Mouse (Mus musculus) MEL (cell line): Measurements from ENCODE around the gene Nudt17. TPM values are rescaled to one million over a fixed set of nuclear protein-coding genes. Genes with fewer than 3 reads are reported as not detected.
"Not testable (repeated sequence)": the region's sequence is repeated elsewhere in the genome, so short reads cannot be mapped to it uniquely, and the experiment has no call there.

Experiments used
- DNase-seq: peaks from one replicate; pipeline ENCODE4 v3.0.0; 2011; ENCODE audit warnings: low read depth, low spot score
- H3K27ac ChIP-seq: 2 replicates; pipeline ENCODE4 v1.5.1; 2012; ENCODE audit warnings: low read depth, mild to moderate bottlenecking, control low read depth, low read length, moderate library complexity; ENCODE audit not compliant: control insufficient read depth
- H3K27me3 ChIP-seq, 2 experiments: fragments of 150-350 bp in 1 of 2; sonication (generic) in 1 of 2; 2 replicates each; pipeline ENCODE4 v1.6.1; 2012; ENCODE audit warnings: low read length in 2 of 2, mild to moderate bottlenecking in 2 of 2, improper control_type of control experiment in 1 of 2, moderate library complexity in 1 of 2; ENCODE audit not compliant: insufficient read depth in 2 of 2, control insufficient read depth in 1 of 2
- H3K36me3 ChIP-seq, 2 experiments: 2 replicates each; pipeline ENCODE4 v1.6.1; 2012 to 2014; ENCODE audit warnings: low read length in 2 of 2, improper control_type of control experiment in 1 of 2, inconsistent platforms in 1 of 2, mild to moderate bottlenecking in 1 of 2; ENCODE audit not compliant: insufficient read depth in 2 of 2, control insufficient read depth in 1 of 2
- H3K4me1 ChIP-seq, 2 experiments: fragments of 150-350 bp in 1 of 2; sonication (generic) in 1 of 2; 2 replicates each; pipeline ENCODE4 v1.6.1; 2012; ENCODE audit warnings: low read length in 2 of 2, improper control_type of control experiment in 1 of 2, mild to moderate bottlenecking in 1 of 2; ENCODE audit not compliant: insufficient read depth in 2 of 2, control insufficient read depth in 1 of 2
- H3K4me3 ChIP-seq, 2 experiments: fragments of 150-350 bp in 1 of 2; sonication (generic) in 1 of 2; 2 replicates each; pipeline ENCODE4 v1.5.1; 2012; ENCODE audit warnings: low read depth in 2 of 2, low read length in 2 of 2, mild to moderate bottlenecking in 2 of 2, moderate library complexity in 2 of 2, control low read depth in 1 of 2, improper control_type of control experiment in 1 of 2; ENCODE audit not compliant: control insufficient read depth in 1 of 2, insufficient read depth in 1 of 2
- H3K79me2 ChIP-seq: 2 replicates; pipeline ENCODE4 v1.6.1; 2012; ENCODE audit warnings: mild to moderate bottlenecking, low read length, moderate library complexity; ENCODE audit not compliant: control insufficient read depth, poor library complexity, insufficient read depth
- H3K9ac ChIP-seq: 2 replicates; pipeline ENCODE4 v1.6.1; 2012; ENCODE audit warnings: low read depth, mild to moderate bottlenecking, control low read depth, low read length, moderate library complexity; ENCODE audit not compliant: control insufficient read depth, poor library complexity, severe bottlenecking
- H3K9me3 ChIP-seq: fragments of 150-350 bp; sonication (generic); replicated peaks from 2 replicates; pipeline ENCODE4 v1.6.1; 2012; ENCODE audit warnings: mild to moderate bottlenecking, low read length, improper control_type of control experiment, moderate library complexity; ENCODE audit not compliant: insufficient read depth
- CHD1 ChIP-seq: IDR thresholded peaks from 2 replicates; pipeline ENCODE4 v1.6.1; 2012; ENCODE audit warnings: low read depth, mild to moderate bottlenecking, inconsistent platforms, low read length, improper control_type of control experiment
- CHD2 ChIP-seq: IDR thresholded peaks from 2 replicates; pipeline ENCODE4 v1.6.1; 2011; ENCODE audit warnings: low read length, improper control_type of control experiment
- CTCF ChIP-seq, 3 experiments: IDR thresholded peaks in 2 of 3; conservative IDR thresholded peaks in 1 of 3; 2 replicates each; pipeline ENCODE4 v1.5.1; 2011 to 2012; ENCODE audit warnings: low read length in 3 of 3, low read depth in 2 of 3, mild to moderate bottlenecking in 2 of 3, improper control_type of control experiment in 1 of 3, inconsistent platforms in 1 of 3, mixed read lengths in 1 of 3, moderate library complexity in 1 of 3; ENCODE audit not compliant: control insufficient read depth in 1 of 3, insufficient read depth in 1 of 3, poor library complexity in 1 of 3, severe bottlenecking in 1 of 3
- GATA1 ChIP-seq: IDR thresholded peaks from 2 replicates; pipeline ENCODE4 v1.6.1; 2011; ENCODE audit warnings: low read depth, low read length, improper control_type of control experiment
- MAFK ChIP-seq: IDR thresholded peaks from 2 replicates; pipeline ENCODE4 v1.6.1; 2011; ENCODE audit warnings: low read depth, mild to moderate bottlenecking, low read length, improper control_type of control experiment, borderline replicate concordance
- MAX ChIP-seq: IDR thresholded peaks from 2 replicates; pipeline ENCODE4 v1.6.1; 2011; ENCODE audit warnings: low read length, improper control_type of control experiment
- MYB ChIP-seq: IDR thresholded peaks from 2 replicates; pipeline ENCODE4 v1.6.1; 2011; ENCODE audit warnings: mild to moderate bottlenecking, low read depth, low read length, improper control_type of control experiment
- MYC ChIP-seq: IDR thresholded peaks from 2 replicates; pipeline ENCODE4 v1.6.1; 2011; ENCODE audit warnings: low read depth, mild to moderate bottlenecking, low read length, improper control_type of control experiment, moderate library complexity
- POLR2A ChIP-seq, 2 experiments: IDR thresholded peaks; 2 replicates each; pipeline ENCODE4 v1.6.1; 2011 to 2012; ENCODE audit warnings: low read length in 2 of 2, mild to moderate bottlenecking in 2 of 2, control low read depth in 1 of 2, improper control_type of control experiment in 1 of 2, low read depth in 1 of 2, moderate library complexity in 1 of 2; ENCODE audit not compliant: control insufficient read depth in 1 of 2, insufficient read depth in 1 of 2, poor library complexity in 1 of 2
- RAD21 ChIP-seq: IDR thresholded peaks from 2 replicates; pipeline ENCODE4 v1.6.1; 2011; ENCODE audit warnings: mild to moderate bottlenecking, low read depth, low read length, improper control_type of control experiment
- TBP ChIP-seq: IDR thresholded peaks from 2 replicates; pipeline ENCODE4 v1.8.0; 2011; ENCODE audit warnings: low read depth, low read length, improper control_type of control experiment
- TCF12 ChIP-seq: IDR thresholded peaks from 2 replicates; pipeline ENCODE4 v1.6.1; 2014; ENCODE audit warnings: low read depth, mild to moderate bottlenecking, inconsistent platforms, low read length, improper control_type of control experiment, moderate library complexity
- ZC3H11A ChIP-seq: IDR thresholded peaks from 2 replicates; pipeline ENCODE4 v1.6.1; 2012; ENCODE audit warnings: low read depth, mild to moderate bottlenecking, inconsistent platforms, low read length, improper control_type of control experiment
- ZKSCAN1 ChIP-seq: IDR thresholded peaks from 2 replicates; pipeline ENCODE4 v1.6.1; 2012; ENCODE audit warnings: low read depth, mild to moderate bottlenecking, inconsistent platforms, low read length, improper control_type of control experiment, moderate library complexity
- ZMIZ1 ChIP-seq: IDR thresholded peaks from 2 replicates; pipeline ENCODE4 v1.6.1; 2012; ENCODE audit warnings: low read depth, mild to moderate bottlenecking, inconsistent platforms, low read length, improper control_type of control experiment, moderate library complexity
- ZNF384 ChIP-seq: IDR thresholded peaks from 2 replicates; pipeline ENCODE4 v1.6.1; 2012; ENCODE audit warnings: low read depth, mild to moderate bottlenecking, inconsistent platforms, low read length, improper control_type of control experiment
- polyA plus RNA-seq, 2 experiments: library from polyadenylated mRNA; stranded (reverse) in 1 of 2; unstranded in 1 of 2; fragments of >175 nt in 1 of 2; fragments of >200 nt in 1 of 2; gene quantifications; 2 replicates each; pipeline versions ENCODE4 v1.2.1 to v1.2.4; 2012; ENCODE audit warnings: low replicate concordance in 2 of 2, low read depth in 1 of 2; ENCODE audit not compliant: insufficient read length in 2 of 2, insufficient read depth in 1 of 2, missing spikeins in 1 of 2
- total RNA-seq: library from RNA; depleted of rRNA; stranded (reverse); fragments of 300-350 nt; gene quantifications from 2 replicates; pipeline ENCODE4 v1.2.3, GENCODE M21; 2012

Gene Nudt17
- total and polyA plus RNA-seq, 3 experiments, result 2.7 to 6.5 TPM; not detected in 1

- TF ChIP-seq MAX (no peak), MYC (no peak), CHD2 (no peak), TCF12 (no peak), ZC3H11A (peak; percentile 88), MYB (no peak), MAFK (no peak), ZMIZ1 (no peak), CHD1 (no peak)
Measured at GRCm38 (mm10) chr3:96667316-96667715, 41.0 kb downstream of the Nudt17 start (continued).

- Histone ChIP-seq H3K9me3 (no peaks in the 10 kb centered on the region), H3K36me3 (peaks cover 0 to 12% of the 10 kb centered on the region in 2 experiments; a peak in 2 of 4 replicates), H3K27ac (no peak overlapping the region)
- no peak for DNase-seq
- no peak for TF ChIP-seq ZKSCAN1
- no peak for TF ChIP-seq CTCF (IDR thresholded peaks at IDR 0.05 in 2 of 3, conservative IDR thresholded peaks at IDR 0.05 in 1 of 3; ENCODE audit: control insufficient read depth in 1 of 3, insufficient read depth in 1 of 3, low read depth in 2 of 3, low read length in 3 of 3, poor library complexity in 1 of 3, severe bottlenecking in 1 of 3)
- TF ChIP-seq POLR2A (IDR thresholded peaks at IDR 0.05; ENCODE audit: control insufficient read depth in 1 of 2, insufficient read depth in 1 of 2, low read depth in 1 of 2, low read length in 2 of 2, poor library complexity in 1 of 2), result no peak
- TF ChIP-seq RAD21, result no peak
- TF ChIP-seq, all 39 proteins: peak for 0
- no peaks in the 10 kb centered on the region for H3K27me3 ChIP-seq
- peaks cover 3 to 12% of the 10 kb centered on the region in 2 experiments for H3K4me1 ChIP-seq
- H3K4me3 ChIP-seq, result no peak overlapping the region
- H3K79me2 ChIP-seq, result no peaks in the 10 kb centered on the region; the same call in 1 of the 2 replicates
- H3K9ac ChIP-seq, result no peak overlapping the region
Measured at GRCm38 (mm10) chr3:96666916-96667315, 41.4 kb downstream of the Nudt17 start.

- TF ChIP-seq GATA1, result peak; percentile 58
- 0 out of 2 replicates have a peak, but pooled peaks have one; percentile 54 for TF ChIP-seq ZNF384
- peak; percentile 93 for TF ChIP-seq TBP
- H3K4me1 ChIP-seq, result peaks cover 2 to 14% of the 10 kb centered on the region in 2 experiments
- not testable (repeated sequence) for H3K27me3 ChIP-seq, H3K4me3 ChIP-seq, H3K79me2 ChIP-seq, H3K9me3 ChIP-seq, H3K9ac ChIP-seq, H3K27ac ChIP-seq
- peak; percentile 46 for DNase-seq
- H3K36me3 ChIP-seq, result peaks cover 0 to 10% of the 10 kb centered on the region in 2 experiments; a peak in 2 of 4 replicates
Measured at GRCm38 (mm10) chr3:96665732-96666363, 42.5 kb downstream of the Nudt17 start.
